In the genomic region with DNA sequence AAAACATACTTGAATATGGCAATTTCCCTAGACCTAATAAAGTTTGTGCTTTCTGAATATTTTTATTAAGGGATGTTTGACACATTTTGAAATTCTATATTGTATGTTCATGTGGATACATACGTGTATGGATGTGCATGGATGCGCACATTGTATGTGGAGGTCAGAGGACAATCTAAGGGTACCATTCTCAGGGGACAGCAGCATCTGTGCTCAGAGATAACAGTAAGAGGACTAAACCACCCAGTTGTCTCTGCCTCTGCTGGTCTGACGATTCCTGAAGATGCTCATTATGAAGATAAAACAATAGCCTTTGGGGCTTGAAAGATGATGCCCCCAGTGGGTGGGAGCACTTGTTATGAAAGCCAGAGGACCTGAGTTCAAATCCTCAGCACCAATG, we compare ENCODE assay signal across 20 mouse cellular contexts.
"Had no signal": no experiment of that assay in that cellular context is flagged by ENCODE, and none has a peak within 500 bp of the region (broad histone marks: within the 10 kb centered on the region; RNA-seq: fewer than 3 reads in every experiment).

No protein-coding gene starts in this region.

- H3K36me3 ChIP-seq: midbrain, embryonic 10.5 days had no signal

- DNase-seq: kidney, adult 2 months; kidney, postnatal 25 days; layer of hippocampus, adult 9-11 months; lung, embryonic 14.5 days; midbrain, embryonic 14.5 days; right cerebral cortex, adult 18-20 months; right cerebral cortex, postnatal 14 days; right cerebral cortex, postnatal 4 days; thymus, adult 2 months; thymus, postnatal 14 days; thymus, postnatal 4 days had no signal

- H3K27me3 ChIP-seq: limb, embryonic 13.5 days had no signal

- ATAC-seq: intestine, postnatal 0 days; lung, postnatal 0 days had no signal

- H3K4me2 ChIP-seq: limb, embryonic 13.5 days; lung, embryonic 14.5 days had no signal

- H3K4me3 ChIP-seq: layer of hippocampus, adult 2 months; limb, embryonic 10.5 days; limb, embryonic 13.5 days; midbrain, embryonic 10.5 days had no signal

- H3K27ac ChIP-seq: kidney, postnatal 0 days; layer of hippocampus, adult 2 months; limb, embryonic 10.5 days; limb, embryonic 13.5 days; macrophage; midbrain, embryonic 10.5 days; stomach, postnatal 0 days had no signal

- H3K9me3 ChIP-seq: limb, embryonic 10.5 days; limb, embryonic 13.5 days; midbrain, embryonic 10.5 days had no signal

- H3K9ac ChIP-seq: limb, embryonic 13.5 days; lung, embryonic 14.5 days had no signal

- H3K4me1 ChIP-seq: limb, embryonic 10.5 days; limb, embryonic 13.5 days; midbrain, embryonic 10.5 days had no signal
